Mouse (Mus musculus) testis, adult 2 months (tissue): Measurements from ENCODE around the gene March11.

Experiments used
- CTCF ChIP-seq: fragments of 200-500 bp; IDR thresholded peaks from 2 replicates; pipeline ENCODE4 v1.5.1; 2012; ENCODE audit warnings: low read depth, mild to moderate bottlenecking, inconsistent platforms, low read length, moderate library complexity; ENCODE audit not compliant: control insufficient read depth, insufficient read depth, insufficient replicate concordance
- POLR2A ChIP-seq: fragments of 200-500 bp; IDR thresholded peaks from 2 replicates; pipeline ENCODE4 v1.6.1; 2012; ENCODE audit warnings: low read depth, mild to moderate bottlenecking, inconsistent platforms, low read length, moderate library complexity; ENCODE audit not compliant: control insufficient read depth

DNA sequence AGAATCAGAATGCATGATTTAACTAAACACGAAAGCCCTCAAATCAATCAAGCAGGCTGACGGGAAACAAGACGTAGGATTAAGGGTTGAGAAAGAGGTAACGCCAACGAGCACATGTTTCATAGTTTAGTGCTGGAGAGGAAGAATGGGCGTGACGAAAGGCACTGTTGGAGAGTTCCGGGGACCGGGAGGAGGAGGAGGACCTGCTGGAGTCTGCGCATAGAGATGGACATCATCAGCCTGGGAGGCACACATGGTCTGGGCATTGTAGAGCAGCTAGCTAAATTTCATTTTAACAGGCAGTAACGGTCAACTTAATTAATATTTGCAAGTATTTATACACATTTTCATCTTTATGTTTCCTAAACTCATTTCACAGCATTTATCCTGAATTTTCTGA lies 31.6 kb downstream of the March11 start:
- TF ChIP-seq POLR2A, result no peak
- TF ChIP-seq CTCF, result no peak
